Mouse (Mus musculus) forebrain, embryonic 12.5 days (tissue): ENCODE measurements around the gene Clcf1. TPM values are rescaled to one million over a fixed set of nuclear protein-coding genes. Genes with fewer than 3 reads are reported as not detected.
"Not testable (repeated sequence)": the region's sequence is repeated elsewhere in the genome, so short reads cannot be mapped to it uniquely, and the experiment has no call there.

Source experiments
- ATAC-seq: fragments of 200-750 bp; cut with Nextera tagmentation; 2 replicates; pipeline ENCODE4 v1.8.0; 2017; ENCODE audit warnings: moderate TSS enrichment; ENCODE audit not compliant: low FRiP score
- H3K27ac ChIP-seq: fragments of 300-500 bp; sonication (generic); 2 replicates; pipeline ENCODE4 v1.5.1; 2016; ENCODE audit warnings: mild to moderate bottlenecking
- H3K27me3 ChIP-seq: fragments of 300-500 bp; sonication (generic); 2 replicates; pipeline ENCODE4 v1.6.1; 2016; ENCODE audit warnings: mild to moderate bottlenecking
- H3K36me3 ChIP-seq: fragments of 300-500 bp; sonication (generic); replicated peaks from 2 replicates; pipeline ENCODE4 v1.6.1; 2016; ENCODE audit warnings: mild to moderate bottlenecking
- H3K4me1 ChIP-seq: fragments of 300-500 bp; sonication (generic); 2 replicates; pipeline ENCODE4 v1.6.1; 2016
- H3K4me2 ChIP-seq: fragments of 300-500 bp; sonication (generic); 2 replicates; pipeline ENCODE4 v1.6.1; 2016; ENCODE audit warnings: mild to moderate bottlenecking, moderate library complexity
- H3K4me3 ChIP-seq: fragments of 300-500 bp; sonication (generic); replicated peaks from 2 replicates; pipeline ENCODE4 v1.5.1; 2016; ENCODE audit warnings: mild to moderate bottlenecking
- H3K9ac ChIP-seq: fragments of 300-500 bp; sonication (generic); 2 replicates; pipeline ENCODE4 v1.6.1; 2016; ENCODE audit warnings: mild to moderate bottlenecking
- H3K9me3 ChIP-seq: fragments of 300-500 bp; sonication (generic); 2 replicates; pipeline ENCODE4 v1.6.1; 2016
- WGBS: fragments of 180-500 bp; shearing (Covaris S2); methylation state at CpG from one replicate; pipeline ENCODE4 v1.1.7; 2016; 5-methylcytosine and 5-hydroxymethylcytosine counted together
- polyA plus RNA-seq: library from polyadenylated mRNA; unstranded; fragments of >200 nt; fragmentation: Nextera tagmentation; extraction: Ambion mirVana; gene quantifications from 2 replicates; pipeline ENCODE4 v1.2.1, GENCODE M21; 2016

The Clcf1 gene
- polyA plus RNA-seq, 1 experiment from 2014 or later = 1.2 TPM

- no peak overlapping the region for H3K9ac ChIP-seq
- ATAC-seq = no peak
- no peaks in the 10 kb centered on the region for H3K4me1 ChIP-seq
- WGBS = 62% methylated on average over 1 of the region's 1 CpGs
- H3K9me3 ChIP-seq = no peaks in the 10 kb centered on the region
- H3K27me3 ChIP-seq = no peaks in the 10 kb centered on the region
- H3K36me3 ChIP-seq = no peaks in the 10 kb centered on the region
- no peak overlapping the region for H3K27ac ChIP-seq
- no peak overlapping the region for H3K4me2 ChIP-seq
- H3K4me3 ChIP-seq = no peak overlapping the region
Measured at GRCm38 (mm10) chr19:4247010-4247409, 33.0 kb downstream of the Clcf1 start.

GRCm38 (mm10) chr19:4248683-4249082 lies 34.6 kb downstream of the Clcf1 start:
- H3K9me3 ChIP-seq, H3K4me2 ChIP-seq, H3K4me1 ChIP-seq, H3K27ac ChIP-seq, H3K4me3 ChIP-seq, H3K9ac ChIP-seq, ATAC-seq, H3K27me3 ChIP-seq, H3K36me3 ChIP-seq: not testable (repeated sequence)
- WGBS = 71% methylated on average over 1 of the region's 1 CpGs

- Histone ChIP-seq H3K9ac (no peak overlapping the region), H3K4me1 (peaks cover 10% of the 10 kb centered on the region), H3K27me3 (no peaks in the 10 kb centered on the region), H3K36me3 (no peaks in the 10 kb centered on the region), H3K4me3 (no peak overlapping the region), H3K9me3 (no peaks in the 10 kb centered on the region), H3K27ac (no peak overlapping the region), H3K4me2 (no peak overlapping the region)
- no peak for ATAC-seq
- 88% methylated on average over 7 of the region's 7 CpGs for WGBS
Measured at GRCm38 (mm10) chr19:4254230-4254629, 40.2 kb downstream of the Clcf1 start.

DNA sequence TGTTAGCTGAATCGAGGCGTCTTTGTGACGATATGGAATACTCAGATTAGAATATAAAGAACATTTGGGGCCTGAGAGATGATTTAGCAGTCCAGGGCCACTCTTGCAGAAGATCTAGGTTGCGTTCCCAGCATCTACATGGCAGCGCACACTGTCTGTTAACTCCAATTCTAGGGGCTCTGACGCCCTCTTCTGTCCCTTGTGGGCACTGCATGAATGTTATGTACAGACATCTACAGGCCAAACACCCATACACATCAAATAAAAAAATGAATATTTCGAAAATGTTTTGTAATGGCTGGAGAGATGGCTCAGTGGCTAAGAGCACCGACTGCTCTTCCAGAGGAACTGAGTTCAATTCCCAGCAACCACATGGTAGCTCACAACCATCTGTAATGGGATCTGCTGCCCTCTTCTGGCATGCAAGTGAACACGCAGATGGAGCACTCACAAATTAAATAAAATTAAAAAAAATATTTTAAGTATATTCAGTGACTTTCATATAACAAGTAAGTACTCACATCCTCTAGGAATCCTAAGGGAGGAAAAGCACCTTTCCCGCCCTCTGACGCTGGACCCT lies 41.6 kb downstream of the Clcf1 start:
- 70% methylated on average over 11 of the region's 11 CpGs for WGBS
- peaks cover 10% of the 10 kb centered on the region for H3K4me1 ChIP-seq
- no peak overlapping the region for H3K27ac ChIP-seq
- no peak overlapping the region for H3K4me2 ChIP-seq
- H3K9ac ChIP-seq = no peak overlapping the region
- H3K4me3 ChIP-seq = no peak overlapping the region
- no peak for ATAC-seq
- no peaks in the 10 kb centered on the region for H3K27me3 ChIP-seq
- no peaks in the 10 kb centered on the region for H3K9me3 ChIP-seq
- no peaks in the 10 kb centered on the region for H3K36me3 ChIP-seq

DNA sequence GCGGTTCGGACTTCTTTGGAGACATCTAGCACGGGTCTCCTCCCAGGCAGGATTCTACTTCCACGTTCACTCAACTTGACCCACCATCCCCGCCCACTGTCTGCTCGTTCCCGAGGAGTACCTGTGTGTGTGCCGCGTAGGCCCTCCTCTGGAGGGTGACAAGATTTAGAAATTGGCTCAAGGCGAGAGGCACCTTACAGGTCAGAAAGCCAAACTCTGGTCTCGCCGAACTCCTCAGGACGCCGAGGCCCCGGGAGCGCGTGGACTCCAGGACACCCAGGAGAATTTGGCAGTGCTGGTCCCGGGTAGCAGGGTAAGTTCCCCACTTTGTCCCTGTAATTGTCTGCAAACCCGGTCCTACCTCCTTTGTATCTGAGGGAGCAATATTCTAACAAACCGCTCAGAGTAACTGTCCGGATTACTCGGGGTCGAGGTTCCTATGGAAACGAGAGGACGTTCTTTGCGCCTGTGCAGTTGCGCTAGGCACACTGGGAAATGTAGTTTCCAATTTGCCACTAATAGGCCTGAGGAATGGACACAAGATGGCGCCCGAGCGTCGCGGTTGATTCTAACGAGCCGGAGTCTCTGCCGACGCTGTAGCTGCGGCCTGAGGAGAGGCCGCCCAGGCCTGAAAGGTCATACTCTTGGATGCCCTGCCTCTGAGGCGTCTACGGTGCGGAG lies 43.3 kb downstream of the Clcf1 start:
- Histone ChIP-seq H3K4me1 (peaks cover 10% of the 10 kb centered on the region), H3K9ac (peak overlapping the region; percentile 73), H3K9me3 (no peaks in the 10 kb centered on the region), H3K4me3 (peak overlapping the region; percentile 61), H3K27ac (no peak overlapping the region), H3K4me2 (peak overlapping the region; percentile 89), H3K36me3 (no peaks in the 10 kb centered on the region), H3K27me3 (no peaks in the 10 kb centered on the region)
- ATAC-seq = peak; percentile 93
- WGBS = 1% methylated on average over 41 of the region's 41 CpGs

DNA sequence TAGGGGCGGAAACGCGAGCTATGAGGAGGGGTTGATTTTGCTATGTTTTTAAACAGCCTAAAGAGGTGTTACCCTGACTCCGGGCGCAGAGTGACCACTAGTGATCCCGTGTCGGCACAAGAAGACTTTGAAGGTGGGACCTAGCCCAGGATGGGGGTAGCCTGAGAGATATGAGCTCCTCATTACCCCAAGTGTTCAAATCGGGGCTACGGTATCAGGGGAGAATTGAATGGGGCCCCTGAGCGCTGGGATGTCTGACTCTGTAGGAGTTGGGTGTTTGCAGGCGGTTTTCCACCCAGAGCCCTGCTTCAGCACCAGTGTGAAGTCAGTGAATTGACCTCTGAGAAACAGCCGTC lies 43.8 kb downstream of the Clcf1 start:
- no peak overlapping the region for H3K27ac ChIP-seq
- H3K36me3 ChIP-seq = no peaks in the 10 kb centered on the region
- no peaks in the 10 kb centered on the region for H3K9me3 ChIP-seq
- H3K9ac ChIP-seq = peak overlapping the region; percentile 54
- peak overlapping the region; percentile 61 for H3K4me3 ChIP-seq
- 18% methylated on average over 12 of the region's 12 CpGs for WGBS
- H3K4me1 ChIP-seq = peaks cover 10% of the 10 kb centered on the region
- H3K27me3 ChIP-seq = no peaks in the 10 kb centered on the region
- peak overlapping the region; percentile 89 for H3K4me2 ChIP-seq
- ATAC-seq = no peak

DNA sequence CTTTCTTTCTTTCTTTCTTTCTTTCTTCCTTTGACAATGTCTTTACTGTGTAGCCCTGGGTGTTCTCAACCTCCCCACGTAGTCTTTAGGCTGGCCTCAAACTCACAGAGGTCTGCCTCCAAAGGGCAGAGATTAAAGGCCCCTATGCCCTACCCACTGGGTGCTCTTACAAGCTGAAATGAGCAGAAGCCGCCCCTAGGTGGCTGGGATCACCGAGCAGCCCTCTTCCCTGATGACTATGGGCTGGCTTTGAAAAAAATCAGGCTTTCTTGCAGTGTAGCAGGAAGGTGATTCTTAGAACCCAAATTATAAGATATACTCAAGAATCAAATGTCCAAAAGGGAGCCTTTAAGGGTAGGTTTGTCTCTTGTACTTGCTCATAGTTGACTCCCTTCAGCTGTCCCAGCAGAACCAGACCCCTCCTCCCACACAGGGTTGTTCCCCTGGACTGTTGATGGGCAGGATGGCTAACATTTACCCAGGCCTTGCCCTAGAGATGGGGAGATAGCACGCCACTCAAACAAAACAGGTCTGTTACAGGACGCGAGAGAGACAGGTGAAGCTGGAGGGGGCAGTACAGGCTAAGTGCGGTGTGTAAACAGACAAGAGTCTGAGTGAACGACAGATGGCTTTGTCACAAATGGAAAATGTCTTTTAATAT lies 47.1 kb downstream of the Clcf1 start:
- Histone ChIP-seq H3K4me1 (peaks cover 10% of the 10 kb centered on the region), H3K4me2 (no peak overlapping the region), H3K9me3 (no peaks in the 10 kb centered on the region), H3K27ac (no peak overlapping the region), H3K27me3 (no peaks in the 10 kb centered on the region), H3K4me3 (no peak overlapping the region), H3K9ac (no peak overlapping the region), H3K36me3 (no peaks in the 10 kb centered on the region)
- ATAC-seq = no peak
- 56% methylated on average over 8 of the region's 8 CpGs for WGBS

DNA sequence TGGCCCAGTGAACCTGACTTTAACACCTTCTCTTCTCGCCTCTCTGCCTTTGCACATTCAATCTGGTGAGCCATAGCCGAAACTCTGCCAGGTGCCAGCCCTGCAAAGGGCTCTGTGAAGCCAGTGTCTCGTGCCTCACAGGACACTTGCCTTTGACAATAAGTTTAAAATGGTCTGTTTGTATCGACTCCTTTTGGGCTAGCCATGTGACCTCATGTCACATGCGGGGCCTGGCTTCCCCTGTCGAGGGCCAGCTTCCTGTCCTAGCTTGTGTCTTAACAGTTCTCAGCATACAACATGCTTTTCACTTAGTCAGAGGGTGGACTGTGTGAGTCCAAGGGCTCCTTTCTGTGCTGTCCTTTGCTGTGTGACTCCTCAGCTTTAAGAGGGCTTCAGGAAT lies 48.7 kb downstream of the Clcf1 start:
- H3K4me3 ChIP-seq = no peak overlapping the region
- no peak for ATAC-seq
- no peaks in the 10 kb centered on the region for H3K9me3 ChIP-seq
- H3K27ac ChIP-seq = no peak overlapping the region
- no peaks in the 10 kb centered on the region for H3K36me3 ChIP-seq
- peaks cover 3% of the 10 kb centered on the region for H3K27me3 ChIP-seq
- no peak overlapping the region for H3K4me2 ChIP-seq
- 0 out of 2 replicates have a peak, but pooled peaks cover 3% of the 10 kb centered on the region for H3K4me1 ChIP-seq
- no peak overlapping the region for H3K9ac ChIP-seq
- 85% methylated on average over 6 of the region's 6 CpGs for WGBS

DNA sequence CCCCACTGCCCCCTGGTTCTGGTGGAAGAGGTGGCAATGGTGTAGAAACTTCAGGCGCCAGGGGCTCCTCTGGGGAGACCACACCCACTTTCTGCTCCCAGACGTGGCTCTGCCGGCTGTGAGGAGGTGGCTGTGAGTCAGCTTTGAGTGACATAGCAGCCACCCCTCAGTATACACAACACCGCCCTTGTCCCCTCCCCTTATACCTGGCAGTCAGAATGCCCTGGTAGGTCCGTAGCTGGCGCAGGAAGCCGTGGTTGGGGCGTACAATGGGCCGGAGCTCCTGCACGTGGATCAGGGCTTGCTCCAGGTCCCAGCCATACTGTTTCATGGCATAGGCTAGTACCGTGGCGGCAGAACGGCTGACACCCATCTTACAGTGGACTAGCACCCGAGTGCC lies 49.7 kb downstream of the Clcf1 start:
- 65% methylated on average over 14 of the region's 14 CpGs for WGBS

DNA sequence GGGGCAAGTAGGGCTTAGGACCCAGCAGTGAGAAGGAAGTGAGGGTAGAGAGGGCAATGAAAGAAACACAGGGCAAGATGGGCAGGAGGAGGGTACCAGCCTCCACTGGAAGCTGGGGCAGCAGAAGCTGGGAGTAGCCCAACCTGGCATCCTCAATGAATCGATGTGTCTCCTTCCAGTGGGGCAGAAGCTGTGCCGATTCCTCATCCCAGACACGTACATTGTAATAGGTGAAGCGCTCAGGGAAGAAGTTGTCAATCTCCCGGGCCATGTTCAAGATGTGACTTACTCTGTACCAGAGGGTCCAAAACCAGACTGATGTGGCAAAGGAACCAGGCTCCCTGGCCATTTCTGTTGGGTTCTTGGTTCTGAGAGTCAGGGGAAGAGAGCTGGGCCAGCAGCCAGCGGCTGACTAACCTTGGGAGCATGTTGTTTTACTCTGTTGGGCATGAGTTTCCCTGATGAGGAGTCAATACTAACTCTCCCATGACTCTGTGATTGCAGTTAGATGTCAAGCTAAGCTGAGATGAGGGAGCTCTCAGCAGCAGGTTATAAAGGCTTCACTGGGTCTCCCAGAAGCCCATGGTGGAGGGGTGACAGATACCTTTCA lies 50.2 kb downstream of the Clcf1 start:
- 94% methylated on average over 6 of the region's 6 CpGs for WGBS

More for the DNA sequence above, 49.7 kb downstream of the Clcf1 start:
- Histone ChIP-seq H3K27ac (no peak overlapping the region), H3K9ac (no peak overlapping the region), H3K4me2 (no peak overlapping the region), H3K36me3 (no peaks in the 10 kb centered on the region), H3K4me1 (peaks cover 2% of the 10 kb centered on the region), H3K9me3 (no peaks in the 10 kb centered on the region), H3K27me3 (peaks cover 12% of the 10 kb centered on the region), H3K4me3 (no peak overlapping the region)
- no peak for ATAC-seq

DNA sequence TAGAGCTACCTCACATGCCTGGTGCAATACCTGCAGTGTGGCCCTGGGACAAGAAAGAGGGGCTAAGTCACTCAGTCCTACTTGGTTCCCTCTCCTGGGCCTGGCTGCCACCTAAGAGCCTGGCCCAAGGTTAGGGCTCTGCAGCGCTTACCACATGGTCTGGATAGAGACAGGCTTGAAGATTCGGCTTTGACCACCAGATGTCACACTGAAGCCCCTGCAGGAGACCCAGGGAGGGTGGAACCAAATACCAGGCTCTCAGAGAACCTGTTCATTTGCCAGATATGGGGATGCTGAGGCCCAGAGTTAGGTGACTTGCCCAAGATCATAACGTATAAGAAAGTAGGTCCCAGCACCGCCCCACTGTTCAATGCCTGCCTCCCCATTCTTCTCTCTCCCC lies 51.9 kb downstream of the Clcf1 start:
- H3K36me3 ChIP-seq = no peaks in the 10 kb centered on the region
- no peak for ATAC-seq
- H3K9me3 ChIP-seq = no peaks in the 10 kb centered on the region
- WGBS = 64% methylated on average over 4 of the region's 4 CpGs
- no peak overlapping the region for H3K4me2 ChIP-seq
- H3K27ac ChIP-seq = no peak overlapping the region
- peaks cover 31% of the 10 kb centered on the region for H3K27me3 ChIP-seq
- no peak overlapping the region for H3K4me3 ChIP-seq
- no peak overlapping the region for H3K9ac ChIP-seq
- peaks cover 7% of the 10 kb centered on the region for H3K4me1 ChIP-seq

More for the DNA sequence above, 50.2 kb downstream of the Clcf1 start:
- no peak overlapping the region for H3K9ac ChIP-seq
- H3K27me3 ChIP-seq = peaks cover 18% of the 10 kb centered on the region
- no peaks in the 10 kb centered on the region for H3K9me3 ChIP-seq
- no peak overlapping the region for H3K4me2 ChIP-seq
- ATAC-seq = no peak
- H3K36me3 ChIP-seq = no peaks in the 10 kb centered on the region
- no peak overlapping the region for H3K4me3 ChIP-seq
- H3K4me1 ChIP-seq = peaks cover 7% of the 10 kb centered on the region
- H3K27ac ChIP-seq = no peak overlapping the region

GRCm38 (mm10) chr19:4268566-4269361 lies 54.7 kb downstream of the Clcf1 start, which contains the start of gene Ssh3:
TSS of gene Ssh3 (minus strand) at chr19:4269180.
- peak within 1 kb of the TSS; percentile 36 for H3K4me3 ChIP-seq
- H3K36me3 ChIP-seq = no peaks in the 10 kb centered on the region
- H3K9ac ChIP-seq = peak within 1 kb of the TSS; percentile 39
- peaks cover 31% of the 10 kb centered on the region for H3K27me3 ChIP-seq
- no peak within 1 kb of the TSS for H3K27ac ChIP-seq
- no peaks in the 10 kb centered on the region for H3K9me3 ChIP-seq
- H3K4me2 ChIP-seq = peak within 1 kb of the TSS; percentile 55
- H3K4me1 ChIP-seq = peaks cover 7% of the 10 kb centered on the region
- WGBS = 5% methylated on average over 46 of the region's 46 CpGs
- ATAC-seq = peak; percentile 63
